Mouse (Mus musculus) T-helper 17 cell (primary cell): ENCODE results near the gene Olfr368.

Experiments used
- in situ Hi-C, 2 experiments: fragments of 300-600 bp; cut with MboI, MseI; formaldehyde crosslinking; loops; 1 replicate in 1 of 2; 2 replicates in 1 of 2; pipeline ENCODE4 v1.15.1; 2025; ENCODE audit warnings: high pct_unique_total_duplicates in 2 of 2

Gene Olfr368

GRCm38 (mm10) chr2:37326215-37326614, at the start of gene Olfr368:
Gene Olfr368, plus strand, starts transcription at chr2:37326515.
- in situ Hi-C loops, result no loop called here

- in situ Hi-C loops, result no loop called here
These were observed 7.0 kb downstream of the Olfr368 start for GRCm38 (mm10) chr2:37333321-37333720.

GRCm38 (mm10) chr2:37338497-37339187, 12.3 kb downstream of the Olfr368 start:
- in situ Hi-C loops, result no loop called here

- in situ Hi-C loops, result loop anchor here (10.0 to 25.0 kb wide), 3 partner anchors 1339 to 1861 kb away; no protein-coding TSS in a partner anchor
These were observed 25.4 kb downstream of the Olfr368 start for GRCm38 (mm10) chr2:37351671-37352070.

GRCm38 (mm10) chr2:37355571-37355970, 29.3 kb downstream of the Olfr368 start:
- in situ Hi-C loops, result loop anchor here (10.0 to 25.0 kb wide), 3 partner anchors 1343 to 1857 kb away; no protein-coding TSS in a partner anchor

GRCm38 (mm10) chr2:37358633-37359540, 32.6 kb downstream of the Olfr368 start, which contains the start of gene Pdcl:
Gene Pdcl, minus strand, starts transcription at chr2:37359332.
- in situ Hi-C loops, result loop anchor here (10.0 to 25.0 kb wide), 3 partner anchors 1347 to 1853 kb away; no protein-coding TSS in a partner anchor

GRCm38 (mm10) chr2:37359908-37360307, 33.6 kb downstream of the Olfr368 start:
- in situ Hi-C loops, result loop anchor here (5.0 to 25.0 kb wide), 4 partner anchors 87 to 1852 kb away; no protein-coding TSS in a partner anchor

- in situ Hi-C loops, result loop anchor here in 1 of 2 experiments (25.0 kb wide), 2 partner anchors 1358 to 1842 kb away; no protein-coding TSS in a partner anchor
These were observed 44.3 kb downstream of the Olfr368 start for GRCm38 (mm10) chr2:37370651-37371050.

- in situ Hi-C loops, result loop anchor here in 1 of 2 experiments (5.0 kb wide), 1 partner anchor 36 kb away; no protein-coding TSS in a partner anchor
These were observed 49.7 kb downstream of the Olfr368 start for GRCm38 (mm10) chr2:37376018-37376417.

GRCm38 (mm10) chr2:37380189-37380588, 53.9 kb downstream of the Olfr368 start:
- in situ Hi-C loops, result loop anchor here in 1 of 2 experiments (10.0 kb wide), 1 partner anchor 105 kb away; no protein-coding TSS in a partner anchor
